Mouse (Mus musculus): ENCODE measurements around the gene Hivep1. TPM values are rescaled to one million over a fixed set of nuclear protein-coding genes. Genes with fewer than 3 reads are reported as not detected.

The Hivep1 gene
- total RNA-seq, 2 experiments from 2014 or later, result 23.8 to 25.9 TPM

DNA sequence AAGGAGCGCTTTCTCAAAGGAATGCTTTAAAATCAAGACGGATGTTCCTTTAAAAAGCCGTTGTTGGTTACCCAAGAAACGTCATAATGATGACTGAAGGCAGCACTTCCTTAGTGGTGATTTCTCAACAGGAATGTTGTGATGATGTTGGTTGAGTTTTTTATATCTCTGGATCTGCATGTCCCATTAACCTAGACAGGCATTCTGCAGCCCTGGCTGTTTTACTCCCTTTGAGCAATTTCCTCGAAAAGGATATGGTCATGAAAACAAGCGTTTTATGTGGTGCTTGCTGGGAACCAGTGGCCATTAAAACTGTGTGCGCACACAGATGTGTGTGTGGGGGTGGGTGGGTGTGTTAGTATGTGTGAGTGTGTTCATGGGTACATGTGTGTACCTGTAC is 170.6 kb downstream of the Hivep1 start:
- no peak for DNase-seq

DNA sequence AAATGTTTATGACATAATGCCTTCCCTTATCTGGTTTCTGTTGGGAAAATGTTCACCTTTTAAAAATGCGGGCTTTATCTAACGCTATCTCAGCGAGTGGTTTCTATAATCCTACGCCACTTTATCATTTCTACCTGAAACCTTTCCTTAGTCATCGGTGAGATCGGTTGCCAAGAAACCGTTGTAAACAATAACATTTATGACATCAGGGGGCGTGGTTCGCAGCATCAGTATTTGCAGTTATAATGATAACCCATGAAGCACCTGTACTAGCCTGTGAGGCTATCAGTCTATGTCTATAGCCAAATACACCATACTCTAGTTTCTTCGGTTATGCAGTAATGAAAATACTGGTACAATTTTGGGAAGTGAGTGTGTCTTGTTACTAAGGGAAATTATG is 177.0 kb downstream of the Hivep1 start:
- DNase-seq, result no peak

DNA sequence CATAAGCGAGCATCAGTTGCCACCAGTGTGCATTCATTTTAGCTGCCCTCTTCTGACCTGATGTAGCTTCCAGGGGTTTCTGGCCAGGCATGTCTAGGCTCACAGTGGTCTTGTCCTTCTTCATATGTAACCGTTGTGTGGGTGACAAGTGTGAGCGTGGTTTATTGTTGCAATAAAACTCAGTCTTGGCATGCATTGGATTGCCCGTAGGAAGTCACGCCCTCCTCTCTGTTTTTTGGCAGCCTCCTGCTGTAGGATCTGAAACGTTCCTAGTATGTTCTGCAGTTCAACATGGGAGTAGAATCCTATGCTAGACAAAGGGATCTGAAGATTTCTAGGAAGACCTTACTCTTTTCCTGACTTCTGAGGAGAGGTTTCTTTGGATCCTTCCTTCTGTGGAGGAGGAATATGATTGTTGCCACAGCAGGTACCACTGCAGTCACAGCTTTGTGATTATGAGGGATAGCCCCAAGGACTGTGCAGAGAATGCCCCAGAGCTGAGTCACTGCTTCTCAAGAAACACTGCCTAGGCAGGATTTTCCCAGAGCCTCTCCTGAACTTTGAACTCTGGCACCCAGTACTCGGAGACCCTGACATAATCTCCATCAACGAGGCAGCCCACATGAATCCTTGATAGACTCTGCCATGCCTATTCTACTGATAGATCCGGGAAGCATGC is 182.1 kb downstream of the Hivep1 start:
- DNase-seq, result no peak

DNA sequence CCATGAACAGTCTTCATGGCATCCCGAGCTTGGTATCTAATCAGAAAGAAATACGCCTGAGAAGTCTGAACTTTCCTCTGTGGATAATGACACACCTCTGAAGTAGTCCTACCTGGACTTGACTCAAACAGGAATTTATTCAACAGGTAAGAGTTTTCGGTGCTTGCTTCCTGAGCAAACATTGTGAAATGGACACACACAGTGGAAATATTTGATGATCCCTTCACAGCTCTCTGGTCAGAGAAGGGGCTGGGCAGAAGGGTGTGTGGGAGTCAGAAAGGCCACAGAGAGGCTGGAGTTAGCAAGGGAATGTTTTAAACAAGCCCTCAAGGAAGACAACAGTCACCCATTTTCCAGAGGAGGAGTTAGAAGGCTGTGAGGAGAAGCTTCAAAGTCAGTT is 186.7 kb downstream of the Hivep1 start:
- DNase-seq, result no peak

DNA sequence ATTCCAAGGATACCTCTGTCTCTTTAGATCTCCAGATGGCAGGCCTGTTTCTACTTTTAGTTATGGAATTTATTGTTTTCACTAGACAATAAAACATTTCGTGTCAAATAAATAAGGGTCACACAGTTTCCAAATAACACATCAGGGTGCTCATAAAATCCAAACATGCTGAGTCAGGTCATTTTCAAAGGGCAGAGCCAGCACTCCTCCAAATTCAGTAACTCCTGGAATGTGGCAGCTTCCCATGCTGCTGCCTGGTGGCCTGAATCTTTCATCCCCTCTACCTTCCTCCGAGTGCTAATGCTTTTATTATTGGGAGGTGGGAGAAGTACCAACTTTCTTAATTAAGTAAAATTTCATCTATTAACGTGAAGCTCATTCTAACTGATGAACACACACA is 190.3 kb downstream of the Hivep1 start:
- DNase-seq, result no peak

Other genes starting within 250 kb of the Hivep1 start
- 1 to 10 TPM in 1 of 2 experiments, under 1 TPM in 1; 0.87 to 6.5 TPM for gene Adtrp, start 204.3 kb upstream of the Hivep1 start, total RNA-seq (2021)
- gene Edn1, start 249.5 kb downstream of the Hivep1 start, total RNA-seq (2021), result 1 to 10 TPM; 2.4 to 3.3 TPM

Data from heart, adult 18-20 months (tissue).